Mouse (Mus musculus) MEL (cell line): ENCODE data around the gene Myl4. TPM values are rescaled to one million over a fixed set of nuclear protein-coding genes. Genes with fewer than 3 reads are reported as not detected.

Source experiments
- DNase-seq: peaks from one replicate; pipeline ENCODE4 v3.0.0; 2011; ENCODE audit warnings: low read depth, low spot score
- H3K27ac ChIP-seq: 2 replicates; pipeline ENCODE4 v1.5.1; 2012; ENCODE audit warnings: low read depth, mild to moderate bottlenecking, control low read depth, low read length, moderate library complexity; ENCODE audit not compliant: control insufficient read depth
- H3K27me3 ChIP-seq, 2 experiments: fragments of 150-350 bp in 1 of 2; sonication (generic) in 1 of 2; 2 replicates each; pipeline ENCODE4 v1.6.1; 2012; ENCODE audit warnings: low read length in 2 of 2, mild to moderate bottlenecking in 2 of 2, improper control_type of control experiment in 1 of 2, moderate library complexity in 1 of 2; ENCODE audit not compliant: insufficient read depth in 2 of 2, control insufficient read depth in 1 of 2
- H3K36me3 ChIP-seq, 2 experiments: 2 replicates each; pipeline ENCODE4 v1.6.1; 2012 to 2014; ENCODE audit warnings: low read length in 2 of 2, improper control_type of control experiment in 1 of 2, inconsistent platforms in 1 of 2, mild to moderate bottlenecking in 1 of 2; ENCODE audit not compliant: insufficient read depth in 2 of 2, control insufficient read depth in 1 of 2
- H3K4me1 ChIP-seq, 2 experiments: fragments of 150-350 bp in 1 of 2; sonication (generic) in 1 of 2; 2 replicates each; pipeline ENCODE4 v1.6.1; 2012; ENCODE audit warnings: low read length in 2 of 2, improper control_type of control experiment in 1 of 2, mild to moderate bottlenecking in 1 of 2; ENCODE audit not compliant: insufficient read depth in 2 of 2, control insufficient read depth in 1 of 2
- H3K4me3 ChIP-seq, 2 experiments: fragments of 150-350 bp in 1 of 2; sonication (generic) in 1 of 2; 2 replicates each; pipeline ENCODE4 v1.5.1; 2012; ENCODE audit warnings: low read depth in 2 of 2, low read length in 2 of 2, mild to moderate bottlenecking in 2 of 2, moderate library complexity in 2 of 2, control low read depth in 1 of 2, improper control_type of control experiment in 1 of 2; ENCODE audit not compliant: control insufficient read depth in 1 of 2, insufficient read depth in 1 of 2
- H3K79me2 ChIP-seq: 2 replicates; pipeline ENCODE4 v1.6.1; 2012; ENCODE audit warnings: mild to moderate bottlenecking, low read length, moderate library complexity; ENCODE audit not compliant: control insufficient read depth, poor library complexity, insufficient read depth
- H3K9ac ChIP-seq: 2 replicates; pipeline ENCODE4 v1.6.1; 2012; ENCODE audit warnings: low read depth, mild to moderate bottlenecking, control low read depth, low read length, moderate library complexity; ENCODE audit not compliant: control insufficient read depth, poor library complexity, severe bottlenecking
- H3K9me3 ChIP-seq: fragments of 150-350 bp; sonication (generic); replicated peaks from 2 replicates; pipeline ENCODE4 v1.6.1; 2012; ENCODE audit warnings: mild to moderate bottlenecking, low read length, improper control_type of control experiment, moderate library complexity; ENCODE audit not compliant: insufficient read depth
- BHLHE40 ChIP-seq: IDR thresholded peaks from 2 replicates; pipeline ENCODE4 v1.6.1; 2012; ENCODE audit warnings: low read depth, mild to moderate bottlenecking, inconsistent platforms, low read length, improper control_type of control experiment, borderline replicate concordance
- CHD1 ChIP-seq: IDR thresholded peaks from 2 replicates; pipeline ENCODE4 v1.6.1; 2012; ENCODE audit warnings: low read depth, mild to moderate bottlenecking, inconsistent platforms, low read length, improper control_type of control experiment
- CHD2 ChIP-seq: IDR thresholded peaks from 2 replicates; pipeline ENCODE4 v1.6.1; 2011; ENCODE audit warnings: low read length, improper control_type of control experiment
- CTCF ChIP-seq, 3 experiments: IDR thresholded peaks in 2 of 3; conservative IDR thresholded peaks in 1 of 3; 2 replicates each; pipeline ENCODE4 v1.5.1; 2011 to 2012; ENCODE audit warnings: low read length in 3 of 3, low read depth in 2 of 3, mild to moderate bottlenecking in 2 of 3, improper control_type of control experiment in 1 of 3, inconsistent platforms in 1 of 3, mixed read lengths in 1 of 3, moderate library complexity in 1 of 3; ENCODE audit not compliant: control insufficient read depth in 1 of 3, insufficient read depth in 1 of 3, poor library complexity in 1 of 3, severe bottlenecking in 1 of 3
- E2F4 ChIP-seq: IDR thresholded peaks from 2 replicates; pipeline ENCODE4 v1.6.1; 2011; ENCODE audit warnings: low read depth, low read length, improper control_type of control experiment, borderline replicate concordance
- EP300 ChIP-seq, 2 experiments: IDR thresholded peaks; 2 replicates each; pipeline ENCODE4 v1.6.1; 2011; ENCODE audit warnings: improper control_type of control experiment in 2 of 2, low read length in 2 of 2, low read depth in 1 of 2, mild to moderate bottlenecking in 1 of 2
- ETS1 ChIP-seq: IDR thresholded peaks from 2 replicates; pipeline ENCODE4 v1.6.1; 2012; ENCODE audit warnings: low read depth, mild to moderate bottlenecking, inconsistent platforms, low read length, improper control_type of control experiment, moderate library complexity
- GABPA ChIP-seq: IDR thresholded peaks from 2 replicates; pipeline ENCODE4 v1.6.1; 2012; ENCODE audit warnings: low read depth, mild to moderate bottlenecking, inconsistent platforms, low read length, improper control_type of control experiment, moderate library complexity
- GATA1 ChIP-seq: IDR thresholded peaks from 2 replicates; pipeline ENCODE4 v1.6.1; 2011; ENCODE audit warnings: low read depth, low read length, improper control_type of control experiment
- HCFC1 ChIP-seq: IDR thresholded peaks from 2 replicates; pipeline ENCODE4 v1.6.1; 2012; ENCODE audit warnings: low read depth, mild to moderate bottlenecking, inconsistent platforms, low read length, improper control_type of control experiment, moderate library complexity
- JUND ChIP-seq: IDR thresholded peaks from 2 replicates; pipeline ENCODE4 v1.6.1; 2011; ENCODE audit warnings: low read depth, mild to moderate bottlenecking, improper control_type of control experiment, low read length
- KAT2A ChIP-seq: conservative IDR thresholded peaks from 2 replicates; pipeline ENCODE4 v1.6.1; 2012; ENCODE audit warnings: low read depth, low read length, improper control_type of control experiment, inconsistent platforms
- MAFK ChIP-seq: IDR thresholded peaks from 2 replicates; pipeline ENCODE4 v1.6.1; 2011; ENCODE audit warnings: low read depth, mild to moderate bottlenecking, low read length, improper control_type of control experiment, borderline replicate concordance
- MAX ChIP-seq: IDR thresholded peaks from 2 replicates; pipeline ENCODE4 v1.6.1; 2011; ENCODE audit warnings: low read length, improper control_type of control experiment
- MAZ ChIP-seq: IDR thresholded peaks from 2 replicates; pipeline ENCODE4 v1.6.1; 2012; ENCODE audit warnings: low read depth, mild to moderate bottlenecking, inconsistent platforms, low read length, improper control_type of control experiment
- MEF2A ChIP-seq: IDR thresholded peaks from 2 replicates; pipeline ENCODE4 v1.6.1; 2014; ENCODE audit warnings: low read depth, mild to moderate bottlenecking, inconsistent platforms, low read length, improper control_type of control experiment; ENCODE audit not compliant: poor library complexity, insufficient replicate concordance, severe bottlenecking; ENCODE audit errors: extremely low read depth
- MXI1 ChIP-seq: IDR thresholded peaks from 2 replicates; pipeline ENCODE4 v1.6.1; 2011; ENCODE audit warnings: mild to moderate bottlenecking, low read depth, low read length, improper control_type of control experiment
- MYB ChIP-seq: IDR thresholded peaks from 2 replicates; pipeline ENCODE4 v1.6.1; 2011; ENCODE audit warnings: mild to moderate bottlenecking, low read depth, low read length, improper control_type of control experiment
- MYC ChIP-seq: IDR thresholded peaks from 2 replicates; pipeline ENCODE4 v1.6.1; 2011; ENCODE audit warnings: low read depth, mild to moderate bottlenecking, low read length, improper control_type of control experiment, moderate library complexity
- NELFE ChIP-seq: IDR thresholded peaks from 2 replicates; pipeline ENCODE4 v1.6.1; 2011; ENCODE audit warnings: low read depth, low read length, improper control_type of control experiment
- NRF1 ChIP-seq: IDR thresholded peaks from 2 replicates; pipeline ENCODE4 v1.6.1; 2014; ENCODE audit warnings: low read depth, mild to moderate bottlenecking, inconsistent platforms, low read length, improper control_type of control experiment, moderate library complexity; ENCODE audit not compliant: poor library complexity, insufficient read depth, severe bottlenecking
- POLR2A ChIP-seq, 2 experiments: IDR thresholded peaks; 2 replicates each; pipeline ENCODE4 v1.6.1; 2011 to 2012; ENCODE audit warnings: low read length in 2 of 2, mild to moderate bottlenecking in 2 of 2, control low read depth in 1 of 2, improper control_type of control experiment in 1 of 2, low read depth in 1 of 2, moderate library complexity in 1 of 2; ENCODE audit not compliant: control insufficient read depth in 1 of 2, insufficient read depth in 1 of 2, poor library complexity in 1 of 2
- POLR2AphosphoS2 ChIP-seq: IDR thresholded peaks from 2 replicates; pipeline ENCODE4 v1.6.1; 2011; ENCODE audit warnings: low read length, improper control_type of control experiment
- POLR2AphosphoS5 ChIP-seq: IDR thresholded peaks from 2 replicates; pipeline ENCODE4 v1.6.1; 2012; ENCODE audit warnings: low read depth, borderline replicate concordance, mild to moderate bottlenecking, inconsistent platforms, low read length, moderate library complexity, mixed read lengths
- RCOR1 ChIP-seq: IDR thresholded peaks from 2 replicates; pipeline ENCODE4 v1.6.1; 2012; ENCODE audit warnings: low read depth, mild to moderate bottlenecking, inconsistent platforms, low read length, improper control_type of control experiment
- SIN3A ChIP-seq: IDR thresholded peaks from 2 replicates; pipeline ENCODE4 v1.6.1; 2012; ENCODE audit warnings: low read length, improper control_type of control experiment, inconsistent platforms
- SMC3 ChIP-seq: IDR thresholded peaks from 2 replicates; pipeline ENCODE4 v1.6.1; 2011; ENCODE audit warnings: low read depth, low read length, improper control_type of control experiment
- TAL1 ChIP-seq: IDR thresholded peaks from 2 replicates; pipeline ENCODE4 v1.6.1; 2012; ENCODE audit warnings: mild to moderate bottlenecking, inconsistent platforms, low read length, moderate library complexity, mixed read lengths
- TBP ChIP-seq: IDR thresholded peaks from 2 replicates; pipeline ENCODE4 v1.8.0; 2011; ENCODE audit warnings: low read depth, low read length, improper control_type of control experiment
- TCF12 ChIP-seq: IDR thresholded peaks from 2 replicates; pipeline ENCODE4 v1.6.1; 2014; ENCODE audit warnings: low read depth, mild to moderate bottlenecking, inconsistent platforms, low read length, improper control_type of control experiment, moderate library complexity
- UBTF ChIP-seq: IDR thresholded peaks from 2 replicates; pipeline ENCODE4 v1.6.1; 2012; ENCODE audit warnings: low read depth, mild to moderate bottlenecking, inconsistent platforms, low read length, improper control_type of control experiment, moderate library complexity, borderline replicate concordance; ENCODE audit not compliant: insufficient read depth
- USF1 ChIP-seq: IDR thresholded peaks from 2 replicates; pipeline ENCODE4 v1.6.1; 2014; ENCODE audit warnings: low read depth, mild to moderate bottlenecking, inconsistent platforms, low read length, improper control_type of control experiment, moderate library complexity
- USF2 ChIP-seq, 2 experiments: IDR thresholded peaks; 2 replicates each; pipeline ENCODE4 v1.6.1; 2011 to 2012; ENCODE audit warnings: improper control_type of control experiment in 2 of 2, low read length in 2 of 2, borderline replicate concordance in 1 of 2, inconsistent platforms in 1 of 2, low read depth in 1 of 2, mild to moderate bottlenecking in 1 of 2; ENCODE audit not compliant: insufficient read depth in 1 of 2
- ZC3H11A ChIP-seq: IDR thresholded peaks from 2 replicates; pipeline ENCODE4 v1.6.1; 2012; ENCODE audit warnings: low read depth, mild to moderate bottlenecking, inconsistent platforms, low read length, improper control_type of control experiment
- ZKSCAN1 ChIP-seq: IDR thresholded peaks from 2 replicates; pipeline ENCODE4 v1.6.1; 2012; ENCODE audit warnings: low read depth, mild to moderate bottlenecking, inconsistent platforms, low read length, improper control_type of control experiment, moderate library complexity
- ZMIZ1 ChIP-seq: IDR thresholded peaks from 2 replicates; pipeline ENCODE4 v1.6.1; 2012; ENCODE audit warnings: low read depth, mild to moderate bottlenecking, inconsistent platforms, low read length, improper control_type of control experiment, moderate library complexity
- ZNF384 ChIP-seq: IDR thresholded peaks from 2 replicates; pipeline ENCODE4 v1.6.1; 2012; ENCODE audit warnings: low read depth, mild to moderate bottlenecking, inconsistent platforms, low read length, improper control_type of control experiment
- polyA plus RNA-seq, 2 experiments: library from polyadenylated mRNA; stranded (reverse) in 1 of 2; unstranded in 1 of 2; fragments of >175 nt in 1 of 2; fragments of >200 nt in 1 of 2; gene quantifications; 2 replicates each; pipeline versions ENCODE4 v1.2.1 to v1.2.4; 2012; ENCODE audit warnings: low replicate concordance in 2 of 2, low read depth in 1 of 2; ENCODE audit not compliant: insufficient read length in 2 of 2, insufficient read depth in 1 of 2, missing spikeins in 1 of 2
- total RNA-seq: library from RNA; depleted of rRNA; stranded (reverse); fragments of 300-350 nt; gene quantifications from 2 replicates; pipeline ENCODE4 v1.2.3, GENCODE M21; 2012

Myl4 gene
- total and polyA plus RNA-seq, 3 experiments: 0.29 to 1.3 TPM; not detected in 1

- peaks cover 0 to 40% of the 10 kb centered on the region in 2 experiments; a peak in 2 of 4 replicates for H3K36me3 ChIP-seq
- DNase-seq: peak; percentile 80
- H3K79me2 ChIP-seq: no peaks in the 10 kb centered on the region
- H3K9me3 ChIP-seq: no peaks in the 10 kb centered on the region
- no peak overlapping the region for H3K4me3 ChIP-seq
- H3K4me1 ChIP-seq: peaks cover 18 to 45% of the 10 kb centered on the region in 2 experiments
- H3K27ac ChIP-seq: peak overlapping the region; percentile 57
- no peaks in the 10 kb centered on the region for H3K27me3 ChIP-seq
- no peak overlapping the region; the same call in 1 of the 2 replicates for H3K9ac ChIP-seq
- TF ChIP-seq ETS1 (peak; percentile 88), CHD1 (no peak), POLR2A (IDR thresholded peaks at IDR 0.05; ENCODE audit: control insufficient read depth in 1 of 2, insufficient read depth in 1 of 2, low read depth in 1 of 2, low read length in 2 of 2, poor library complexity in 1 of 2) (no peak), BHLHE40 (0 out of 2 replicates have a peak, but pooled peaks have one; percentile 26), NRF1 (no peak), POLR2AphosphoS2 (no peak), GATA1 (peak; percentile 90), ZMIZ1 (no peak), USF1 (no peak), MAZ (no peak), SMC3 (no peak), HCFC1 (no peak), SIN3A (no peak; the same call in 1 of the 2 replicates), MEF2A (peak; percentile 77; the same call in 1 of the 2 replicates), E2F4 (no peak), ZKSCAN1 (no peak), NELFE (no peak), TBP (no peak), CHD2 (no peak), UBTF (no peak), TAL1 (peak; percentile 76), ZNF384 (peak; percentile 79), GABPA (no peak), CTCF (IDR thresholded peaks at IDR 0.05 in 2 of 3, conservative IDR thresholded peaks at IDR 0.05 in 1 of 3; ENCODE audit: control insufficient read depth in 1 of 3, insufficient read depth in 1 of 3, low read depth in 2 of 3, low read length in 3 of 3, poor library complexity in 1 of 3, severe bottlenecking in 1 of 3) (no peak), RCOR1 (peak; percentile 83), EP300 (IDR thresholded peaks at IDR 0.05; ENCODE audit: low read depth in 1 of 2, low read length in 2 of 2) (peak; percentile 91 to 93), MYB (no peak), ZC3H11A (no peak), MXI1 (no peak), MYC (no peak; the same call in 1 of the 2 replicates), MAX (no peak), JUND (no peak), MAFK (no peak; the same call in 1 of the 2 replicates), TCF12 (peak; percentile 86), USF2 (IDR thresholded peaks at IDR 0.05; ENCODE audit: borderline replicate concordance in 1 of 2, insufficient read depth in 1 of 2, low read depth in 1 of 2, low read length in 2 of 2) (no peak), POLR2AphosphoS5 (no peak), KAT2A (no peak)
Measured at GRCm38 (mm10) chr11:104609033-104609684, 58.7 kb downstream of the Myl4 start.
